Mouse (Mus musculus): ENCODE measurements around the gene Mfsd12.

GRCm38 (mm10) chr10:81319741-81320549, 37.3 kb upstream of the Mfsd12 start:
- no peak for TF ChIP-seq CTCF (IDR thresholded peaks at IDR 0.05; ENCODE audit: borderline replicate concordance, extremely low read depth, insufficient read depth, insufficient read length)
- no peak for TF ChIP-seq POLR2A (IDR thresholded peaks at IDR 0.05; ENCODE audit: borderline replicate concordance, extremely low read depth, insufficient read depth, insufficient read length, poor library complexity, severe bottlenecking)

Data from brain, embryonic 14.5 days (tissue).